Mouse (Mus musculus) C2C12 (cell line): Measurements from ENCODE around the gene Slc28a1.

Experiments
- CTCF ChIP-seq: IDR thresholded peaks from one replicate; pipeline ENCODE4 v1.5.1; 2011; ENCODE audit not compliant: control insufficient read depth, insufficient read depth, insufficient read length
- MAX ChIP-seq: IDR thresholded peaks from one replicate; pipeline ENCODE4 v1.6.1; 2011; ENCODE audit warnings: mild to moderate bottlenecking, control low read depth

DNA sequence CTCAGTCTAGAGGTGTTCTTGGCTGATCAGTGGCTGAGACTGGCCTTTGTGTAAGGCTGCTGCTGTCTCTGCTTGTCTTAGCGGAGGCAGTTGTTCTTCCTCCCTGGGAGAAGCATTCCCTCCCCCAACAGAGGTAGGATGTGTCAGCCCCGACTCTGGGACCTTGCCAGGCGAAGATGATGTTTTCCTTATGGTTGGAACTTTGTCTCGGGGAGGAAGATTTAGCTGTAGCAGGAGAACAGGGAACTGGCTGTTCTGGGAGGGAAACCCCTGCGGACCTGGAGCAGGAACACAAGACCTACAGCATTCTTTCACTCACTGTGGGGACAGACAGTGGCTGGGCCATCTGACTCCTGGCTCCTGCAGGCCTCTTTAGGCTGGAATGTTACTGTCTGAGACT, 42.1 kb upstream of the Slc28a1 start:
- TF ChIP-seq CTCF (no peak), MAX (no peak)
